Mouse (Mus musculus): ENCODE results near the gene Prpsap2. TPM values are rescaled to one million over a fixed set of nuclear protein-coding genes. Genes with fewer than 3 reads are reported as not detected.

Gene Prpsap2
- polyA plus RNA-seq, 1 experiment from 2014 or later: 26.3 TPM

- no peaks in the 10 kb centered on the region for H3K27me3 ChIP-seq (replicated peaks)
- 65% methylated on average over 3 of the region's 3 CpGs for WGBS
Measured at GRCm38 (mm10) chr11:61744460-61744859, 17.4 kb downstream of the Prpsap2 start.

GRCm38 (mm10) chr11:61743768-61744167 is 18.1 kb downstream of the Prpsap2 start:
- H3K27ac ChIP-seq: no peak overlapping the region
- H3K9me3 ChIP-seq: no peaks in the 10 kb centered on the region
- H3K4me1 ChIP-seq: no peaks in the 10 kb centered on the region
- no peak overlapping the region for H3K4me3 ChIP-seq (replicated peaks)
- H3K9ac ChIP-seq: no peak overlapping the region
- H3K36me3 ChIP-seq: peaks cover 23% of the 10 kb centered on the region; the same call in 1 of the 2 replicates
- H3K27me3 ChIP-seq (replicated peaks): no peaks in the 10 kb centered on the region
- ATAC-seq (ENCODE audit: insufficient read depth, low FRiP score, low read depth): no peak
- 78% methylated on average over 3 of the region's 3 CpGs for WGBS
- no peak overlapping the region for H3K4me2 ChIP-seq

More at GRCm38 (mm10) chr11:61744460-61744859, 17.4 kb downstream of the Prpsap2 start:
- H3K27ac ChIP-seq: no peak overlapping the region
- H3K9me3 ChIP-seq: no peaks in the 10 kb centered on the region
- ATAC-seq (ENCODE audit: insufficient read depth, low FRiP score, low read depth): no peak
- H3K4me3 ChIP-seq (replicated peaks): no peak overlapping the region
- no peak overlapping the region for H3K4me2 ChIP-seq
- H3K36me3 ChIP-seq: peaks cover 19% of the 10 kb centered on the region; the same call in 1 of the 2 replicates
- H3K9ac ChIP-seq: no peak overlapping the region
- no peaks in the 10 kb centered on the region for H3K4me1 ChIP-seq

GRCm38 (mm10) chr11:61740500-61740899 is 21.4 kb downstream of the Prpsap2 start:
- Histone ChIP-seq H3K27ac (no peak overlapping the region), H3K9me3 (no peaks in the 10 kb centered on the region), H3K9ac (no peak overlapping the region), H3K27me3 (replicated peaks) (no peaks in the 10 kb centered on the region), H3K36me3 (peaks cover 32% of the 10 kb centered on the region; the same call in 1 of the 2 replicates), H3K4me2 (no peak overlapping the region), H3K4me1 (no peaks in the 10 kb centered on the region), H3K4me3 (replicated peaks) (no peak overlapping the region)
- 95% methylated on average over 1 of the region's 1 CpGs for WGBS
- ATAC-seq (ENCODE audit: insufficient read depth, low FRiP score, low read depth): no peak

DNA sequence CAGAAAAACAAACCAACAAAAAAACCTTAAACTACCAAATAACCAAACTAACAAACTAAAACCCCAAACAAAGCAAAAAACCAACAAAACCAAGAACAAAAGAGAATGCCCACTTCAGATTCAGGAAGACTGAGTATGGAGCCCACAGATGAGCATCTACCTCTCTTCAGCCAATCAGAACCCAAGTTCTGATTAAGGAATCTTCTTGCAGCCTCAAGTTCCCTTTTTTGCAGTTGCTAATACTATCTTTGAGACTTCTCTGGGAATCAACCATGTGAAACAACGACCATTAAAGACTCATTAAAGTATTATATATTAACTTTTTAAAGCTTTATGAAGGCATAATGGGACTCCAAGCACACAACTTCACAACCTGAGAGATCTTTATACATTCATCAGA is 24.6 kb downstream of the Prpsap2 start:
- ATAC-seq (ENCODE audit: insufficient read depth, low FRiP score, low read depth): no peak
- H3K27me3 ChIP-seq (replicated peaks): no peaks in the 10 kb centered on the region
- H3K9me3 ChIP-seq: no peaks in the 10 kb centered on the region
- no peaks in the 10 kb centered on the region for H3K4me1 ChIP-seq
- H3K4me3 ChIP-seq (replicated peaks): no peak overlapping the region
- no peak overlapping the region for H3K4me2 ChIP-seq
- H3K36me3 ChIP-seq: peaks cover 54% of the 10 kb centered on the region
- no peak overlapping the region for H3K9ac ChIP-seq
- WGBS: 83% methylated on average over 1 of the region's 1 CpGs
- no peak overlapping the region for H3K27ac ChIP-seq

GRCm38 (mm10) chr11:61732672-61733071 is 29.2 kb downstream of the Prpsap2 start:
- Histone ChIP-seq H3K4me3 (replicated peaks) (no peak overlapping the region), H3K27me3 (replicated peaks) (no peaks in the 10 kb centered on the region), H3K4me1 (no peaks in the 10 kb centered on the region), H3K9me3 (no peaks in the 10 kb centered on the region), H3K27ac (no peak overlapping the region), H3K4me2 (no peak overlapping the region), H3K9ac (no peak overlapping the region), H3K36me3 (peaks cover 54% of the 10 kb centered on the region)
- WGBS: 86% methylated on average over 7 of the region's 7 CpGs
- no peak for ATAC-seq (ENCODE audit: insufficient read depth, low FRiP score, low read depth)

DNA sequence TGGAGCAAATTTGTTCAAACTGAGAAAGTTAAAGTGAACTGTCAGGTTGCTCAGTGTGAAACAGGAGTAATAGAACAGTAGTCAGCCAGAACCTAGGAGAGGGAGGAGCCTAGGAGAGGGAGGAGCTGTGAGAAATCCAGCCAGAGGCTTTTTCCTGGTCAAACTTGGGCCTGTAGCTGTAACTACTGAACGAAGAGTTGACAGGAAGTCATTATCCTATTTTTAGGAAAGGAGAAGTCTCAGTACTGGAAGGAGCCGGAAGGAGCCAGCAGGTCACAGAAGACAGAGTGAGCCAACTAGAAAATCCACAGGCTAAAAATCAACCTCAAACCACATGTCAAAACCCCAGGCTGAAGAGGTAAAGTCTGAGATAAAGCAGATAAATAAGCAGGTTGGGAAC is 33.9 kb downstream of the Prpsap2 start:
- Histone ChIP-seq H3K27me3 (replicated peaks) (no peaks in the 10 kb centered on the region), H3K9me3 (no peaks in the 10 kb centered on the region), H3K9ac (no peak overlapping the region), H3K4me2 (no peak overlapping the region), H3K4me3 (replicated peaks) (no peak overlapping the region), H3K27ac (no peak overlapping the region), H3K4me1 (no peaks in the 10 kb centered on the region), H3K36me3 (peaks cover 27% of the 10 kb centered on the region)
- 64% methylated on average over 2 of the region's 2 CpGs for WGBS
- ATAC-seq (ENCODE audit: insufficient read depth, low FRiP score, low read depth): no peak

DNA sequence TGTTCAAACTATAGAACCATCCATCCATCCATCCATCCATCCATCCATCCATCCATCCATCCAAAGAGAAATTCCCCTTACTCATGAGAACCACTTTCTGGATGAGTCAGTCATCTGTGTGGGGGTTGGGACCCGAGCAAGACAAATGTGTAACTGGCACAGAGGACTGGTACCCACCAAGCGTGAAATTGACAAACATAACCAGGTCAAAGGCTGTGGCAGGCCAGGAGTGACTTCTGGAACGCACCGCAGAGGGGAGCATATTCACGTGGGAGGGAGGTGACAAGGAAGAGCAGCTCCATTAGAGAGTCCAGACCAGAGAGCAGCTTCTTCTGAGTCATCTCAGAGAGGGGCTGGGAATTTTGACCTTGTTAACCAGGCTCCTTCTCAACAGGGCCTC is 39.8 kb downstream of the Prpsap2 start:
- Histone ChIP-seq H3K27me3 (replicated peaks) (no peaks in the 10 kb centered on the region), H3K9ac (no peak overlapping the region), H3K4me2 (no peak overlapping the region), H3K36me3 (no peaks in the 10 kb centered on the region), H3K4me3 (replicated peaks) (no peak overlapping the region), H3K9me3 (no peaks in the 10 kb centered on the region), H3K27ac (no peak overlapping the region), H3K4me1 (no peaks in the 10 kb centered on the region)
- WGBS: 76% methylated on average over 5 of the region's 5 CpGs
- no peak for ATAC-seq (ENCODE audit: insufficient read depth, low FRiP score, low read depth)

DNA sequence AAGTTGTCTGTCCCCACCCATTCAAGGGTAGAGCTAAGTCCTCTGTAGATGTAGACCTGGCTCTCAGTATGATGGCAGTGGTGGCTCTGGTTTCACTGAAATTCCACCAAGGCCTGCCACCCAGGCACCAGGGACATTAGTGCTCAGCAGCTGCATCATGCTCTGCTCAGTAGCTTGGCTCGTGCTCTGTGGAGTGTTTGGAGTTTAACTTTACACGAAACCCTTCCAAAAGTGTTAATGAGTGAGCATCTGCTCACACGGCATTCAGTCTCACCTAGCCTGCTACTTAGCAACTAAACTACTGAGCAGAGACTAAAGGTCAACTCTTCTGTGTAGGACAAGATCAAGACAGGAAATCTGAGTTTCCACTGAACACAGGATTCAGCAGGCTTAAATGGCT is 41.3 kb downstream of the Prpsap2 start, which contains the start of gene Slc5a10:
Gene Slc5a10 (minus strand): TSS at position 191 of the 400 bp plus-strand sequence.
- Histone ChIP-seq H3K27ac (no peak within 1 kb of the TSS), H3K36me3 (no peaks in the 10 kb centered on the region), H3K9me3 (no peaks in the 10 kb centered on the region), H3K4me2 (no peak within 1 kb of the TSS), H3K4me1 (no peaks in the 10 kb centered on the region), H3K27me3 (replicated peaks) (no peaks in the 10 kb centered on the region), H3K4me3 (replicated peaks) (no peak within 1 kb of the TSS), H3K9ac (no peak within 1 kb of the TSS)
- ATAC-seq (ENCODE audit: insufficient read depth, low FRiP score, low read depth): no peak
- WGBS: 78% methylated on average over 3 of the region's 3 CpGs

DNA sequence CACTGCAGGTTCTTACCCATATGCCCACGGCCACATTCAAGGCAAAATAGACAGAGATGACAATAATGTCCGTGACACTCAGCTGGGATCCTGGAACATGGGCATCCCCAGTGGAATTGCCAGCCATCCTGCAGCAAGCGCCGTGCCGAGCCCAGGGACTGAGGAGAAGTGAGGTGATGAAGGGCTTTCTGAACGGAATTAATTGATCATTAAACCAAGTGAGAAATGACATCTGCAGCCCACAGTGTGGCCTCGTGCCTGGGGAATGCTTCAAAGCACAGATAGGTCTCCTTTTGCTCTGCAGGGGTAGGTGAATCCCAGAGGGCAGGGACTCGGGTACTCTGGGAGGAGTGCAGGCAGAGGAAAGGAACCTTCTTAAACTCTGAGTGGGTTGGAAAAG is 42.1 kb downstream of the Prpsap2 start:
- H3K9me3 ChIP-seq: no peaks in the 10 kb centered on the region
- no peak for ATAC-seq (ENCODE audit: insufficient read depth, low FRiP score, low read depth)
- no peak overlapping the region for H3K9ac ChIP-seq
- 66% methylated on average over 8 of the region's 8 CpGs for WGBS
- H3K36me3 ChIP-seq: no peaks in the 10 kb centered on the region
- H3K27me3 ChIP-seq (replicated peaks): no peaks in the 10 kb centered on the region
- H3K4me2 ChIP-seq: no peak overlapping the region
- H3K4me1 ChIP-seq: no peaks in the 10 kb centered on the region
- H3K27ac ChIP-seq: no peak overlapping the region
- H3K4me3 ChIP-seq (replicated peaks): no peak overlapping the region

GRCm38 (mm10) chr11:61719387-61719786 is 42.5 kb downstream of the Prpsap2 start:
- WGBS: 23% methylated on average over 3 of the region's 3 CpGs
- Histone ChIP-seq H3K36me3 (no peaks in the 10 kb centered on the region), H3K4me3 (replicated peaks) (no peak overlapping the region), H3K27me3 (replicated peaks) (no peaks in the 10 kb centered on the region), H3K9me3 (no peaks in the 10 kb centered on the region), H3K27ac (no peak overlapping the region), H3K4me2 (no peak overlapping the region), H3K4me1 (no peaks in the 10 kb centered on the region), H3K9ac (no peak overlapping the region)
- ATAC-seq (ENCODE audit: insufficient read depth, low FRiP score, low read depth): no peak

DNA sequence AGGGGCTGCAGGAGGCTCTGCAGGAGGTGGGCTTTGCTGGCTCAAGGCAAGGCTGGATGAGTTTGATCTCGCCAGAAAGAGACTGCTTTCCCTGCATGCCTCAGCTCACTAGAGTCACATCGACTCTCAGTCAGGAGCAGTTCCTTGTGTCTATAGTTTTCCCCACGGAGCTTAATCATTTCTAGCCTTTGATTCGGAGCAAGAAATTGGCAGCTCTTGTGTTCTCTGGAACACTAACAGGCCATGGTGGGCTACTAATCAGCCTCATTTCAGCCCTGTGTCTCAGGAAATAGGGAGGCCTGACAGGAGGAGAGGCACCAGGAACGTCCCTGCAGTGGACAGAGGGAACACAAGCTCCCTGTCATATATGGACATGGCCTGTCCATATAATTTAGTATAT is 43.9 kb downstream of the Prpsap2 start:
- ATAC-seq (ENCODE audit: insufficient read depth, low FRiP score, low read depth): no peak
- Histone ChIP-seq H3K27ac (no peak overlapping the region), H3K27me3 (replicated peaks) (no peaks in the 10 kb centered on the region), H3K36me3 (no peaks in the 10 kb centered on the region), H3K9me3 (no peaks in the 10 kb centered on the region), H3K9ac (no peak overlapping the region), H3K4me3 (replicated peaks) (no peak overlapping the region), H3K4me2 (no peak overlapping the region), H3K4me1 (no peaks in the 10 kb centered on the region)
- 68% methylated on average over 5 of the region's 5 CpGs for WGBS

GRCm38 (mm10) chr11:61715130-61715529 is 46.8 kb downstream of the Prpsap2 start:
- no peak overlapping the region for H3K4me2 ChIP-seq
- H3K4me3 ChIP-seq (replicated peaks): no peak overlapping the region
- 58% methylated on average over 6 of the region's 6 CpGs for WGBS
- H3K27me3 ChIP-seq (replicated peaks): no peaks in the 10 kb centered on the region
- no peaks in the 10 kb centered on the region for H3K4me1 ChIP-seq
- no peak overlapping the region for H3K27ac ChIP-seq
- H3K36me3 ChIP-seq: no peaks in the 10 kb centered on the region
- no peak overlapping the region for H3K9ac ChIP-seq
- no peak for ATAC-seq (ENCODE audit: insufficient read depth, low FRiP score, low read depth)
- no peaks in the 10 kb centered on the region for H3K9me3 ChIP-seq

All from stomach, embryonic 15.5 days (tissue).